Mouse (Mus musculus) heart, postnatal 14 days (tissue): Measurements from ENCODE around the gene Zfp319. TPM values are rescaled to one million over a fixed set of nuclear protein-coding genes. Genes with fewer than 3 reads are reported as not detected.

Experiments
- DNase-seq, 2 experiments: peaks; one replicate each; pipeline ENCODE4 v3.0.0; 2021 to 2022
- intact Hi-C: fragments of 180-260 bp; cut with DNase I; formaldehyde crosslinking; loops from one replicate; pipeline ENCODE4 v1.15.1; 2025
- total RNA-seq, 2 experiments: library from RNA; stranded (reverse); gene quantifications; 2 replicates each; pipeline ENCODE4 v1.2.3; 2021

Gene Zfp319
- total RNA-seq, 2 experiments from 2014 or later = 11.6 to 11.9 TPM

GRCm38 (mm10) chr8:95352871-95353866 is 21.4 kb upstream of the Zfp319 start:
- intact Hi-C loops = loop anchor here (2.0 to 5.0 kb wide), 3 partner anchors 24 to 80 kb away; no protein-coding TSS in a partner anchor
- DNase-seq = peak; percentile 64 to 66

- intact Hi-C loops = loop anchor here (2.0 to 5.0 kb wide), 3 partner anchors 24 to 80 kb away; no protein-coding TSS in a partner anchor
- DNase-seq = peak; percentile 86 to 89
Measured at GRCm38 (mm10) chr8:95352151-95352870, 20.6 kb upstream of the Zfp319 start, which contains the start of gene Mmp15. Gene Mmp15 (plus strand): TSS chr8:95352268.

GRCm38 (mm10) chr8:95351461-95351860 is 19.7 kb upstream of the Zfp319 start:
- no peak for DNase-seq
- intact Hi-C loops = loop anchor here (1.0 to 5.0 kb wide), 2 partner anchors 41 to 76 kb away; no protein-coding TSS in a partner anchor

- peak; percentile 72 to 76 for DNase-seq
- intact Hi-C loops = loop anchor here (2.0 to 5.0 kb wide), 3 partner anchors 103 to 348 kb away; no protein-coding TSS in a partner anchor
Measured at GRCm38 (mm10) chr8:95348811-95349630, 17.3 kb upstream of the Zfp319 start.

GRCm38 (mm10) chr8:95348356-95348755 is 16.6 kb upstream of the Zfp319 start:
- intact Hi-C loops = loop anchor here (2.0 to 5.0 kb wide), 3 partner anchors 104 to 348 kb away; no protein-coding TSS in a partner anchor
- DNase-seq = no peak

- intact Hi-C loops = loop anchor here (5.0 kb wide), 2 partner anchors 105 to 255 kb away; no protein-coding TSS in a partner anchor
- DNase-seq = peak; percentile 74 to 82
Measured at GRCm38 (mm10) chr8:95346643-95347545, 15.1 kb upstream of the Zfp319 start.

GRCm38 (mm10) chr8:95344668-95345067 is 12.9 kb upstream of the Zfp319 start:
- intact Hi-C loops = loop anchor here (5.0 kb wide), 2 partner anchors 108 to 258 kb away; no protein-coding TSS in a partner anchor
- no peak for DNase-seq

- DNase-seq = peak; percentile 48 to 62
- intact Hi-C loops = no loop called here
Measured at GRCm38 (mm10) chr8:95341721-95342120, 10.0 kb upstream of the Zfp319 start.

GRCm38 (mm10) chr8:95336363-95336762 is 4.6 kb upstream of the Zfp319 start:
- no peak for DNase-seq
- intact Hi-C loops = no loop called here

GRCm38 (mm10) chr8:95335706-95336105 is 4.0 kb upstream of the Zfp319 start:
- intact Hi-C loops = no loop called here
- DNase-seq = no peak

GRCm38 (mm10) chr8:95332437-95333199 is 868 bp upstream of the Zfp319 start:
- intact Hi-C loops = no loop called here
- no peak for DNase-seq

GRCm38 (mm10) chr8:95331156-95331719 is 512 bp downstream of the Zfp319 start:
- intact Hi-C loops = loop anchor here (1.0 kb wide), 1 partner anchor 77 kb away; no protein-coding TSS in a partner anchor
- DNase-seq = peak in 1 of 2 experiments; percentile 76

- no peak for DNase-seq
- intact Hi-C loops = no loop called here
Measured at GRCm38 (mm10) chr8:95330367-95330766, 1.4 kb downstream of the Zfp319 start.

- DNase-seq = no peak
Measured at GRCm38 (mm10) chr8:95327866-95328465, 3.8 kb downstream of the Zfp319 start.

GRCm38 (mm10) chr8:95326822-95327221 is 4.9 kb downstream of the Zfp319 start:
- intact Hi-C loops = no loop called here

More at GRCm38 (mm10) chr8:95327866-95328465, 3.8 kb downstream of the Zfp319 start:
- intact Hi-C loops = no loop called here

GRCm38 (mm10) chr8:95324646-95325045 is 7.1 kb downstream of the Zfp319 start:
- no peak for DNase-seq
- intact Hi-C loops = no loop called here

More at GRCm38 (mm10) chr8:95326822-95327221, 4.9 kb downstream of the Zfp319 start:
- DNase-seq = no peak

- intact Hi-C loops = no loop called here
- DNase-seq = no peak
Measured at GRCm38 (mm10) chr8:95323201-95323600, 8.5 kb downstream of the Zfp319 start.
